Mouse (Mus musculus): ENCODE results near the gene Pnpo. TPM values are rescaled to one million over a fixed set of nuclear protein-coding genes. Genes with fewer than 3 reads are reported as not detected.

Pnpo gene
- polyA plus RNA-seq, 1 experiment from 2014 or later = 19.0 TPM

DNA sequence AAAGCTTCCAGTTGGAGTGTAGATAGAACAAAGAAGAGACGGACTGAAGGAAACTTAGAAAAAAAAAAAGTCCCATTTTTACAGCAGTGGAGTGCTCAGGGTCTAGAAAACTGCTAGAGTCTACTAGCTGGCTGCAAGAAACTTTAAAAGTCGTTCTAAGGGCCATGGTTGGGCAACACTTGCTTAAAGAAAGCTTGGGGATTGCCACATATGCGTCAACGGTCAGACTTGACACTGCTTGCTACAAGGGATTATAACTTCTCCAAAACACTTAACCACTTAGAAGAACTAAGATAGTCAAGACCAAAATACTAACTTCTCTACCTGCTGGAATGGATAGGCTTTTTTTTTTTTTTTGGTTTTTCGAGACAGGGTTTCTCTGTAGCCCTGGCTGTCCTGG lies 31.0 kb upstream of the Pnpo start:
- no peak overlapping the region for H3K9ac ChIP-seq (ENCODE audit: low read length)
- no peaks in the 10 kb centered on the region for H3K9me3 ChIP-seq (replicated peaks; ENCODE audit: control insufficient read depth, low read length)
- no peak overlapping the region for H3K4me2 ChIP-seq (ENCODE audit: low read length)
- peaks cover 13% of the 10 kb centered on the region for H3K4me1 ChIP-seq (ENCODE audit: control insufficient read depth, insufficient read depth, low read length)
- WGBS = 88% methylated on average over 5 of the region's 5 CpGs
- H3K4me3 ChIP-seq (ENCODE audit: low read depth, low read length) = no peak overlapping the region
- no peak for DNase-seq (ENCODE audit: low spot score)
- H3K27me3 ChIP-seq (replicated peaks; ENCODE audit: control insufficient read depth, insufficient read depth, low read length) = no peaks in the 10 kb centered on the region
- no peaks in the 10 kb centered on the region for H3K36me3 ChIP-seq (ENCODE audit: control insufficient read depth, insufficient read depth, low read length)
- no peak overlapping the region for H3K27ac ChIP-seq (ENCODE audit: low read depth, low read length)
- no peak for ATAC-seq

DNA sequence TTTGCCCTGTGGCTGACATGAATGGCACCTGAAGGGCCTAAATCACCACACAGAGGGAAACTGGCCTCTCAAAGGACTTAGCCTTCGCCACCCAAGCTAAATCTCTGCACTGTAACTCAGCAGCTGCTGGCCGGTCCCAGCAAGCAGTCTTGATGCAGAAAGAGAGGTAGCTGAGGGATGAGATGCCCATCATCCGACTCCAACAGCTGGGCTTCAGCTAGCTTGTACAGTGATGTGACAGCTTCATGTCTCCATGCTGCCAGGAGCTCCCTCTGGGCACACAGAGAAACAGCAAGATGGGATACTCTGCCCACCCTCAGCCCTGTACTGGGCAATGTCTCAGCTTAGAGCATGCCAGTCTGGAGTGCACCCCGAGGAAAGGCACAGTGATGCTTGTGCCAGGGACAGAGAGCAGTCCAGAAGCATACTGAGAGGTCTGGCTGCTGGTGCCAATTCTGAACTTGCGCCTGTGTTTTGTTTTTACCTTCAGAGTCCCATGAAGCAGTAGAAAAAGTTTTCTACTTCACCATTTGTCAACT lies 29.7 kb upstream of the Pnpo start:
- H3K9me3 ChIP-seq (replicated peaks; ENCODE audit: control insufficient read depth, low read length) = no peaks in the 10 kb centered on the region
- no peaks in the 10 kb centered on the region for H3K27me3 ChIP-seq (replicated peaks; ENCODE audit: control insufficient read depth, insufficient read depth, low read length)
- H3K36me3 ChIP-seq (ENCODE audit: control insufficient read depth, insufficient read depth, low read length) = no peaks in the 10 kb centered on the region
- WGBS = 82% methylated on average over 5 of the region's 5 CpGs
- no peak overlapping the region for H3K4me2 ChIP-seq (ENCODE audit: low read length)
- peaks cover 11% of the 10 kb centered on the region for H3K4me1 ChIP-seq (ENCODE audit: control insufficient read depth, insufficient read depth, low read length)
- H3K9ac ChIP-seq (ENCODE audit: low read length) = peak overlapping the region; percentile 17; the same call in 1 of the 2 replicates
- H3K4me3 ChIP-seq (ENCODE audit: low read depth, low read length) = no peak overlapping the region
- H3K27ac ChIP-seq (ENCODE audit: low read depth, low read length) = no peak overlapping the region
- no peak for ATAC-seq
- DNase-seq (ENCODE audit: low spot score) = no peak

- no peak for ATAC-seq
- Histone ChIP-seq H3K9me3 (replicated peaks; ENCODE audit: control insufficient read depth, low read length) (no peaks in the 10 kb centered on the region), H3K36me3 (ENCODE audit: control insufficient read depth, insufficient read depth, low read length) (no peaks in the 10 kb centered on the region), H3K4me1 (ENCODE audit: control insufficient read depth, insufficient read depth, low read length) (peaks cover 9% of the 10 kb centered on the region), H3K4me2 (ENCODE audit: low read length) (no peak overlapping the region), H3K4me3 (ENCODE audit: low read depth, low read length) (no peak overlapping the region), H3K27ac (ENCODE audit: low read depth, low read length) (no peak overlapping the region), H3K27me3 (replicated peaks; ENCODE audit: control insufficient read depth, insufficient read depth, low read length) (no peaks in the 10 kb centered on the region), H3K9ac (ENCODE audit: low read length) (peak overlapping the region; percentile 17; the same call in 1 of the 2 replicates)
- 80% methylated on average over 5 of the region's 5 CpGs for WGBS
- DNase-seq (ENCODE audit: low spot score) = no peak
These were observed 29.1 kb upstream of the Pnpo start for GRCm38 (mm10) chr11:96972906-96973305.

DNA sequence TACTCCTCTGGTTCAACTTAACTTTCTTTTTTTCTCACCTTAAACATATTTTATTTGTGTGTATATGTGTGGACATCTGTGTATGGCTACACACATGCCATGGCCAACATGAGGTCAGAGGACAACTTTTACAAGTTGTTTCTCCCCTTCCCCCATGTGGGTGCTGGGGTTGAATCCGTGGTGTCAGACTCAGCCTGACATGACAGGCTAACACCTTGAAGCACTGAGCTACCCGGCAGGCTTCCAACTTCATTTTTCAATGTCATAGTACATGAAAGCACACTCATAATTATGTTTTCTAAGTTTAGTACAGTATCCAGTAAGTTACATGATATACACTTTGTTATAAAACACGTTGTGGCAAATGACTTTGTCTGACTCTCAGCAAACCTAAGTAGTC lies 26.6 kb upstream of the Pnpo start:
- ATAC-seq (no peak), DNase-seq (ENCODE audit: low spot score) (no peak)
- Histone ChIP-seq H3K9ac (ENCODE audit: low read length) (no peak overlapping the region), H3K4me2 (ENCODE audit: low read length) (no peak overlapping the region), H3K36me3 (ENCODE audit: control insufficient read depth, insufficient read depth, low read length) (no peaks in the 10 kb centered on the region), H3K27me3 (replicated peaks; ENCODE audit: control insufficient read depth, insufficient read depth, low read length) (no peaks in the 10 kb centered on the region), H3K27ac (ENCODE audit: low read depth, low read length) (no peak overlapping the region), H3K4me1 (ENCODE audit: control insufficient read depth, insufficient read depth, low read length) (0 out of 2 replicates have a peak, but pooled peaks cover 2% of the 10 kb centered on the region), H3K9me3 (replicated peaks; ENCODE audit: control insufficient read depth, low read length) (no peaks in the 10 kb centered on the region), H3K4me3 (ENCODE audit: low read depth, low read length) (no peak overlapping the region)
- 83% methylated on average over 3 of the region's 3 CpGs for WGBS

- no peak for ATAC-seq
- 0 out of 2 replicates have a peak, but pooled peaks cover under 1% of the 10 kb centered on the region for H3K36me3 ChIP-seq (ENCODE audit: control insufficient read depth, insufficient read depth, low read length)
- 84% methylated on average over 1 of the region's 1 CpGs for WGBS
These were observed 26.0 kb upstream of the Pnpo start for GRCm38 (mm10) chr11:96969746-96970145.

GRCm38 (mm10) chr11:96969280-96969722 lies 25.5 kb upstream of the Pnpo start:
- Histone ChIP-seq H3K36me3 (ENCODE audit: control insufficient read depth, insufficient read depth, low read length) (0 out of 2 replicates have a peak, but pooled peaks cover 3% of the 10 kb centered on the region), H3K4me3 (ENCODE audit: low read depth, low read length) (no peak overlapping the region), H3K27me3 (replicated peaks; ENCODE audit: control insufficient read depth, insufficient read depth, low read length) (no peaks in the 10 kb centered on the region), H3K4me2 (ENCODE audit: low read length) (no peak overlapping the region), H3K4me1 (ENCODE audit: control insufficient read depth, insufficient read depth, low read length) (0 out of 2 replicates have a peak, but pooled peaks cover 2% of the 10 kb centered on the region), H3K9ac (ENCODE audit: low read length) (no peak overlapping the region), H3K9me3 (replicated peaks; ENCODE audit: control insufficient read depth, low read length) (no peaks in the 10 kb centered on the region), H3K27ac (ENCODE audit: low read depth, low read length) (no peak overlapping the region)
- no peak for ATAC-seq
- DNase-seq (ENCODE audit: low spot score) = no peak
- WGBS = 74% methylated on average over 5 of the region's 5 CpGs

More at GRCm38 (mm10) chr11:96969746-96970145, 26.0 kb upstream of the Pnpo start:
- Histone ChIP-seq H3K27ac (ENCODE audit: low read depth, low read length) (no peak overlapping the region), H3K9ac (ENCODE audit: low read length) (no peak overlapping the region), H3K4me1 (ENCODE audit: control insufficient read depth, insufficient read depth, low read length) (0 out of 2 replicates have a peak, but pooled peaks cover 2% of the 10 kb centered on the region), H3K9me3 (replicated peaks; ENCODE audit: control insufficient read depth, low read length) (no peaks in the 10 kb centered on the region), H3K4me2 (ENCODE audit: low read length) (no peak overlapping the region), H3K4me3 (ENCODE audit: low read depth, low read length) (no peak overlapping the region), H3K27me3 (replicated peaks; ENCODE audit: control insufficient read depth, insufficient read depth, low read length) (no peaks in the 10 kb centered on the region)
- DNase-seq (ENCODE audit: low spot score) = no peak

DNA sequence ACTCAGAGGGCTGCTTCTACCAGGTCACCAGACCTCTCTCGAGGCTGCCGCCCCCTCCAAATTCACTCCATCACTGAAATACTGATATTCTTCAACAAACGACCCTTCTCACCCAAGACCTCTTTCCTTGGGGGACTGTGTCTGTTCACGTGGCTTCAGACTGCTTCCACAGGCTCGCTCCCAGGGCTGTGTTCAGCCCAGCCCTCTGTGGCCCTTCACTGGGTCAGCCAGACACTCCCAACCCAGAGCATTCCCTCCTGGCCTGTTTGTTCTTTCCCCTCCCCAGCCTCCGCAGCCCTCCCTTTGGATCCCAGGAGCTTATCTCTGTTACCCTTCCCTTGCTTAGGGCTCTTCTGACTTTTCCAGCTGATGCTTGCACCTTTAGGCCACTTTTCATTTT lies 24.7 kb upstream of the Pnpo start:
- H3K9me3 ChIP-seq (replicated peaks; ENCODE audit: control insufficient read depth, low read length) = no peaks in the 10 kb centered on the region
- H3K27me3 ChIP-seq (replicated peaks; ENCODE audit: control insufficient read depth, insufficient read depth, low read length) = no peaks in the 10 kb centered on the region
- H3K4me3 ChIP-seq (ENCODE audit: low read depth, low read length) = no peak overlapping the region
- WGBS = 73% methylated on average over 6 of the region's 6 CpGs
- no peak overlapping the region for H3K9ac ChIP-seq (ENCODE audit: low read length)
- DNase-seq (ENCODE audit: low spot score) = no peak
- no peak for ATAC-seq
- H3K27ac ChIP-seq (ENCODE audit: low read depth, low read length) = no peak overlapping the region
- 0 out of 2 replicates have a peak, but pooled peaks cover 3% of the 10 kb centered on the region for H3K36me3 ChIP-seq (ENCODE audit: control insufficient read depth, insufficient read depth, low read length)
- H3K4me1 ChIP-seq (ENCODE audit: control insufficient read depth, insufficient read depth, low read length) = 0 out of 2 replicates have a peak, but pooled peaks cover 2% of the 10 kb centered on the region
- no peak overlapping the region for H3K4me2 ChIP-seq (ENCODE audit: low read length)

GRCm38 (mm10) chr11:96967544-96968269 lies 23.9 kb upstream of the Pnpo start:
- no peak overlapping the region for H3K4me2 ChIP-seq (ENCODE audit: low read length)
- H3K27ac ChIP-seq (ENCODE audit: low read depth, low read length) = no peak overlapping the region
- no peak overlapping the region; the same call in 1 of the 2 replicates for H3K9ac ChIP-seq (ENCODE audit: low read length)
- peaks cover 8% of the 10 kb centered on the region for H3K36me3 ChIP-seq (ENCODE audit: control insufficient read depth, insufficient read depth, low read length)
- WGBS = 92% methylated on average over 11 of the region's 11 CpGs
- no peaks in the 10 kb centered on the region for H3K27me3 ChIP-seq (replicated peaks; ENCODE audit: control insufficient read depth, insufficient read depth, low read length)
- no peaks in the 10 kb centered on the region for H3K9me3 ChIP-seq (replicated peaks; ENCODE audit: control insufficient read depth, low read length)
- DNase-seq (ENCODE audit: low spot score) (no peak), ATAC-seq (no peak)
- H3K4me1 ChIP-seq (ENCODE audit: control insufficient read depth, insufficient read depth, low read length) = no peaks in the 10 kb centered on the region
- no peak overlapping the region for H3K4me3 ChIP-seq (ENCODE audit: low read depth, low read length)

All from forebrain, embryonic 14.5 days (tissue).